Mouse (Mus musculus) forebrain, embryonic 14.5 days (tissue): ENCODE data around the gene Mcoln2. TPM values are rescaled to one million over a fixed set of nuclear protein-coding genes. Genes with fewer than 3 reads are reported as not detected.

Source experiments
- ATAC-seq: fragments of 200-750 bp; cut with Nextera tagmentation; 2 replicates; pipeline ENCODE4 v1.8.0; 2017; ENCODE audit warnings: mild to moderate bottlenecking, moderate library complexity
- DNase-seq: peaks from one replicate; pipeline ENCODE4 v3.0.0-alpha.2; 2015; ENCODE audit warnings: low spot score
- H3K27ac ChIP-seq: fragments of 300-500 bp; sonication (generic); 2 replicates; pipeline ENCODE4 v1.5.1; 2014; ENCODE audit warnings: low read depth, mild to moderate bottlenecking, control low read depth, low read length, moderate library complexity
- H3K27me3 ChIP-seq: fragments of 300-500 bp; sonication (generic); replicated peaks from 2 replicates; pipeline ENCODE4 v1.6.1; 2014; ENCODE audit warnings: low read length, control low read depth, mixed read lengths; ENCODE audit not compliant: control insufficient read depth, insufficient read depth
- H3K36me3 ChIP-seq: fragments of 300-500 bp; sonication (generic); 2 replicates; pipeline ENCODE4 v1.6.1; 2014; ENCODE audit warnings: low read length, control low read depth; ENCODE audit not compliant: control insufficient read depth, insufficient read depth
- H3K4me1 ChIP-seq: fragments of 300-500 bp; sonication (generic); 2 replicates; pipeline ENCODE4 v1.6.1; 2014; ENCODE audit warnings: antibody characterized with exemption, low read length, control low read depth; ENCODE audit not compliant: control insufficient read depth, insufficient read depth
- H3K4me2 ChIP-seq: fragments of 300-500 bp; sonication (generic); 2 replicates; pipeline ENCODE4 v1.6.1; 2014; ENCODE audit warnings: mild to moderate bottlenecking, control low read depth, low read length
- H3K4me3 ChIP-seq: fragments of 300-500 bp; sonication (generic); 2 replicates; pipeline ENCODE4 v1.5.1; 2014; ENCODE audit warnings: low read depth, low read length, control low read depth
- H3K9ac ChIP-seq: fragments of 300-500 bp; sonication (generic); 2 replicates; pipeline ENCODE4 v1.6.1; 2014; ENCODE audit warnings: mild to moderate bottlenecking, low read length, control low read depth, moderate library complexity
- H3K9me3 ChIP-seq: fragments of 300-500 bp; sonication (generic); replicated peaks from 2 replicates; pipeline ENCODE4 v1.6.1; 2016; ENCODE audit warnings: low read length, control low read depth, mixed read lengths; ENCODE audit not compliant: control insufficient read depth
- WGBS: fragments of 180-500 bp; shearing (Covaris S2); extraction: QIAGEN DNeasy Blood & Tissue Kit; methylation state at CpG from one replicate; pipeline ENCODE4 v1.1.7; 2014; 5-methylcytosine and 5-hydroxymethylcytosine counted together
- polyA plus RNA-seq: library from polyadenylated mRNA; unstranded; fragments of >200 nt; fragmentation: Nextera tagmentation; extraction: Ambion mirVana; gene quantifications from 2 replicates; pipeline ENCODE4 v1.2.1, GENCODE M21; 2014

Gene Mcoln2
- polyA plus RNA-seq, 1 experiment from 2014 or later: 0.56 TPM

DNA sequence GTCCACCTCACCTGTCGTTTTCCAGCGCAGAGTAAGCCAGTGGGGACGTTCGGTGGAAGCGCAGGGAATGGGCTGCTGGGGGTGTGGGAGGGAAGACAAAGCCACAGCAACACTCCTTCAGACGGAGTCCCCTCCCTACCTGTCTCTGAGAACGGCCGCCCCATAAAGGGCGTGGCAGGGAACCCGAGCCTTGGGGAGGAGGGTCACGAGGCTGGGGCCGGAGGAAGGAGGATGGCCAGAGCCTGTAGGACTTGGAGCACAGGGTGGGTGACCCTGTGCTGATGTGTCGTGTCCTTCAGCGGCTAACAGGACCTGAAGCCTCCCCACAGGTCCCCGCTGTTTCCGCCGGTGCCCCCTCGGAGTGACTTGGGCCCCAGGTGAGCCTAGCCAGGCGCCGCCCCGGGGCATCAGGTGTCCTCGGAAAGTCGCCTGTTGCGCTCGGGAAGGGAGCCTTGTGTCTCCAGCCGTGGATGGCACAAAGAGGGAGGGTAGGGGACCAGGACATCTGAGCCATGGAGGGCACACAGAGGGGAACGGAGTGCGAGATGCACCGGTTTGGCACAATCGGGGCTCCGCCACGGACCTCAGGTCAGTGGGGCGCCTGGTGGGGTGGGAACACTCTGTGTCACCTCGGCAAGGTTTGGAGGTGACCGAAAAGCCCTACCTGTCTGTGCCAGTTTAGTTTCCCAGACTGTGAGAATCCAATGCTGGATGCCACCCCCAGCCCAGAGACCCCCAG, 32.2 kb upstream of the Mcoln2 start, which contains the start of gene Mcoln3:
Gene Mcoln3 (plus strand): TSS at position 193 of the 739 bp plus-strand sequence.
- no peaks in the 10 kb centered on the region for H3K36me3 ChIP-seq
- ATAC-seq: no peak
- H3K27me3 ChIP-seq: 0 out of 2 replicates have a peak, but pooled peaks cover 12% of the 10 kb centered on the region
- peaks cover 4% of the 10 kb centered on the region; the same call in 1 of the 2 replicates for H3K4me1 ChIP-seq
- H3K4me2 ChIP-seq: peak within 1 kb of the TSS; percentile 12; the same call in 1 of the 2 replicates
- WGBS: 9% methylated on average over 35 of the region's 35 CpGs
- H3K9ac ChIP-seq: no peak within 1 kb of the TSS
- H3K27ac ChIP-seq: no peak within 1 kb of the TSS
- DNase-seq: no peak
- H3K4me3 ChIP-seq: 0 out of 2 replicates have a peak within 1 kb of the TSS, but pooled peaks have one; percentile 2
- H3K9me3 ChIP-seq: no peaks in the 10 kb centered on the region

DNA sequence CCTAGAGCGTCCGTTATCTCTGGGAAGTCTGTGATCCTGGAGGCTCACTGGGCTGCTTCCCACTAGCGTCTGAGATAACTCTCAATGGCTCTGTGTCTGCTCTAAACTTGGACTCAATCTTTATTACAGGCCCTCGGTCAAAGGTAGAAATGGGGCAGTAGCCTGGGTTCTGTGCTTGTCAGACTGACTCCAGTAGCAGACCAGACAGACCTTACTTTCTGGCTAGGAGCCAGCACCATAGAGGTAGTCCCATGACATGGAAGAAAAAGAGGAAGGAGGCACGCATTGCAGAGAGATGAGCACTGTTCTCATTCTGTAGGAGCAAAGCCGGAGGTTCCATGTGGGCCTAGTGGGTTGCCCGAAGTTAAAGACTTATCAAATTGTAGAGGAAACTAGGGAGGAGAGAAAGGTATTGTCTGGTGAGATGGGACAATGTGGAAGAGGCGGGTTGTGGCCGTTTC, 31.6 kb upstream of the Mcoln2 start:
- Histone ChIP-seq H3K36me3 (no peaks in the 10 kb centered on the region), H3K4me3 (no peak overlapping the region), H3K27ac (no peak overlapping the region), H3K4me1 (peaks cover 4% of the 10 kb centered on the region; the same call in 1 of the 2 replicates), H3K4me2 (no peak overlapping the region), H3K27me3 (0 out of 2 replicates have a peak, but pooled peaks cover 12% of the 10 kb centered on the region), H3K9me3 (no peaks in the 10 kb centered on the region), H3K9ac (no peak overlapping the region)
- no peak for DNase-seq
- no peak for ATAC-seq
- WGBS: 53% methylated on average over 9 of the region's 9 CpGs

- ATAC-seq: peak; percentile 33; the same call in 1 of the 2 replicates
- DNase-seq: peak; percentile 40
- Histone ChIP-seq H3K4me1 (peaks cover 4% of the 10 kb centered on the region; the same call in 1 of the 2 replicates), H3K4me2 (peak overlapping the region; percentile 45), H3K4me3 (peak overlapping the region; percentile 4; the same call in 1 of the 2 replicates), H3K9me3 (no peaks in the 10 kb centered on the region), H3K27ac (peak overlapping the region; percentile 14; the same call in 1 of the 2 replicates), H3K9ac (peak overlapping the region; percentile 32), H3K36me3 (no peaks in the 10 kb centered on the region), H3K27me3 (0 out of 2 replicates have a peak, but pooled peaks cover 11% of the 10 kb centered on the region)
- WGBS: 9% methylated on average over 25 of the region's 25 CpGs
Measured at GRCm38 (mm10) chr3:146121310-146122124, 28.1 kb upstream of the Mcoln2 start.

DNA sequence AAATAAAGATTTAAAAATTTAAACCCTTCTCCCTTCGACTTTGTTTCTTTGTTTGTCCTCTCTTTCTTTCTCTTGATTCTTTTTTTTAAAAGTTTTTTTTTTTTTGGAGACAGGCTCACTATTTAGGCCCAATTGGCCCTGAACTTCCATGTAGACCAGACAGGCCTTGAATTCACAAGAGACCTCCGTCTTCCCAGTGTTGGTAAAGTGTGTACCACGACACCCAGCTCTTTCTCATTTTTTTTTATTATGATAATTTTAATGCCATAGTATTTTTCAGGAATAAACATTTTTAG, 27.6 kb upstream of the Mcoln2 start:
- Histone ChIP-seq H3K4me3 (no peak overlapping the region), H3K9ac (no peak overlapping the region), H3K36me3 (no peaks in the 10 kb centered on the region), H3K4me1 (peaks cover 4% of the 10 kb centered on the region; the same call in 1 of the 2 replicates), H3K27ac (no peak overlapping the region), H3K4me2 (no peak overlapping the region), H3K27me3 (0 out of 2 replicates have a peak, but pooled peaks cover 6% of the 10 kb centered on the region), H3K9me3 (no peaks in the 10 kb centered on the region)
- WGBS: 45% methylated on average over 3 of the region's 3 CpGs
- DNase-seq: no peak
- no peak for ATAC-seq

DNA sequence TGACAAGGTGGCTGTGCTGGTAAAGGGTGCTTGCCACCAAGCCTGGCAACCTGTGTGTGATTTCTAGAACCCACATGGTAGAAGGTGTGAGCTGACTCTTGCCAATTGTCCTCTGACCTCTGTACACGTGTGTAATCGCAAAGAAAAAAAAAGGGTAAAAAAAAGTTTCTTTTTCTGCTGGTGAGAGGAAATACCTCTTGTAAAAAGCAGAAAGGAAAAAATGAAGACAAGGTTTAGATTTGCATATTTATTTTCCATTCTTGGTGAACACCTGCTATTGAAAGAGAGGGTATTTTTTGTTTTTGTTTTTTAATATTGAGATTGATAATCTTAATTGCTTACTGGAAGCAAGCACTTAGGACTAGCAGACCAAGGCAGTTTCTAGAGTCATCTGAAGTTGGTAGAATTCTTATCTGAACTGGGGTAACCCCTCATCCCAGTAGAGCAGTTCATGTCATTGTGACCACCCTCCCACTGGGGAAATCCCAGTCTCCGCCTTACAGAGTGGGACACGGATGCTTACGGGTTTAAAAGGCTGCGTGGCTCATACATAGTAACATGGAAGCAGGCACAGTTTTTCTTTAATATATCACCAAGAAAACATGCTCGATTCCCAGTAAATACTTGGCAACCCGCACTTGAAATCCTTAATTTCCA, 26.7 kb upstream of the Mcoln2 start:
- ATAC-seq: no peak
- H3K27ac ChIP-seq: no peak overlapping the region
- H3K4me3 ChIP-seq: no peak overlapping the region
- H3K9ac ChIP-seq: no peak overlapping the region
- no peak overlapping the region for H3K4me2 ChIP-seq
- H3K36me3 ChIP-seq: no peaks in the 10 kb centered on the region
- no peak for DNase-seq
- no peaks in the 10 kb centered on the region for H3K27me3 ChIP-seq
- peaks cover 4% of the 10 kb centered on the region; the same call in 1 of the 2 replicates for H3K4me1 ChIP-seq
- H3K9me3 ChIP-seq: no peaks in the 10 kb centered on the region
- WGBS: 67% methylated on average over 8 of the region's 8 CpGs

DNA sequence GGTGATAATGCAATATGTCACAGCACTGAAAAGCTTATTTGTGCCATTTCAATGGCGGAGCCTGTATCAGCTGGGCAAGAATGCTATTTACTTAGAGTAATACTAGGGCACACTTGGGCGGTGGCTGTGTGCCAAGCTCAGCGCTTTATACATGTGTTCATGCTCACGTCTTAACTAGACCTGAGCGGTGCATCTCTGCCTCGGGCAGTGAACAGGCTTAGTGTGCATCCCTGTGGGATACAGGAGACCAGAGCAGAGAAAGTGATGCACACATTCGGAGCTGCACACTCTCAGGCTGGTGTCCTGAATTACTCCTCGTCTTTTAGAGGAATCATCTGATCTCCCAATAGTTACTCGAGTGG, 26.2 kb upstream of the Mcoln2 start:
- DNase-seq (peak; percentile 51), ATAC-seq (no peak)
- Histone ChIP-seq H3K9ac (no peak overlapping the region), H3K27ac (no peak overlapping the region), H3K36me3 (no peaks in the 10 kb centered on the region), H3K9me3 (no peaks in the 10 kb centered on the region), H3K4me3 (no peak overlapping the region), H3K4me1 (peaks cover 4% of the 10 kb centered on the region; the same call in 1 of the 2 replicates), H3K27me3 (no peaks in the 10 kb centered on the region), H3K4me2 (no peak overlapping the region)
- WGBS: 53% methylated on average over 9 of the region's 9 CpGs

DNA sequence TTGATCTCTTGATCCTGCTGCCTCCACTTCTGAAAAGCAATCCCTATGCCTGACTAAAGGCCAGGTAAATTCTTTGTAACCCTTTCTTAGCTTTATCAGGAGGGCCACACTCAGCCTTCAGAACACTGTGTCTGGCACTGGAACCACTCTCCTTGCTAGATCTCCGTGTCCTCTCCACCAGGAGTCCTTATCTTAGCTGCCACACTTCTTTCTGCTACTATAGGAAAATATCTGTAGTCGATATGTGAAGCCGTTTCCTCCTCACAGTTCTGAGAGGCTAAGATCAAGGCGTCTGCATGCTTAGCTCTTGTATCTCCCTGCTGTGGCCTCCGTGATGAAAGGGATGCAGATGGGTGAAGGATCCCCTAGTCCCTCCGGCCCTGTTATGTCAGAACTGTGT, 22.4 kb upstream of the Mcoln2 start:
- H3K4me2 ChIP-seq: no peak overlapping the region
- no peak overlapping the region for H3K4me3 ChIP-seq
- H3K9ac ChIP-seq: no peak overlapping the region
- no peaks in the 10 kb centered on the region for H3K4me1 ChIP-seq
- ATAC-seq (no peak), DNase-seq (no peak)
- H3K36me3 ChIP-seq: no peaks in the 10 kb centered on the region
- H3K27me3 ChIP-seq: no peaks in the 10 kb centered on the region
- H3K9me3 ChIP-seq: no peaks in the 10 kb centered on the region
- WGBS: 82% methylated on average over 6 of the region's 6 CpGs
- no peak overlapping the region for H3K27ac ChIP-seq

- ATAC-seq (no peak), DNase-seq (no peak)
- no peak overlapping the region for H3K4me2 ChIP-seq
- no peaks in the 10 kb centered on the region for H3K9me3 ChIP-seq
- no peak overlapping the region for H3K9ac ChIP-seq
- no peak overlapping the region for H3K4me3 ChIP-seq
- H3K36me3 ChIP-seq: no peaks in the 10 kb centered on the region
- H3K27me3 ChIP-seq: no peaks in the 10 kb centered on the region
- H3K27ac ChIP-seq: no peak overlapping the region
- H3K4me1 ChIP-seq: no peaks in the 10 kb centered on the region
- 86% methylated on average over 9 of the region's 9 CpGs for WGBS
Measured at GRCm38 (mm10) chr3:146134834-146135233, 14.8 kb upstream of the Mcoln2 start.
